Mouse (Mus musculus): Measurements from ENCODE around the gene Atxn7.

- TF ChIP-seq GATA1 (IDR thresholded peaks at IDR 0.05; ENCODE audit: borderline replicate concordance, low read length) (no peak), CTCF (IDR thresholded peaks at IDR 0.05; ENCODE audit: low read depth, low read length) (no peak)
Observed at GRCm38 (mm10) chr14:14104213-14104929, 143.1 kb downstream of the Atxn7 start.

Data from G1E (cell line).